Mouse (Mus musculus): ENCODE data around the gene Ssna1.

Ssna1 gene

DNA sequence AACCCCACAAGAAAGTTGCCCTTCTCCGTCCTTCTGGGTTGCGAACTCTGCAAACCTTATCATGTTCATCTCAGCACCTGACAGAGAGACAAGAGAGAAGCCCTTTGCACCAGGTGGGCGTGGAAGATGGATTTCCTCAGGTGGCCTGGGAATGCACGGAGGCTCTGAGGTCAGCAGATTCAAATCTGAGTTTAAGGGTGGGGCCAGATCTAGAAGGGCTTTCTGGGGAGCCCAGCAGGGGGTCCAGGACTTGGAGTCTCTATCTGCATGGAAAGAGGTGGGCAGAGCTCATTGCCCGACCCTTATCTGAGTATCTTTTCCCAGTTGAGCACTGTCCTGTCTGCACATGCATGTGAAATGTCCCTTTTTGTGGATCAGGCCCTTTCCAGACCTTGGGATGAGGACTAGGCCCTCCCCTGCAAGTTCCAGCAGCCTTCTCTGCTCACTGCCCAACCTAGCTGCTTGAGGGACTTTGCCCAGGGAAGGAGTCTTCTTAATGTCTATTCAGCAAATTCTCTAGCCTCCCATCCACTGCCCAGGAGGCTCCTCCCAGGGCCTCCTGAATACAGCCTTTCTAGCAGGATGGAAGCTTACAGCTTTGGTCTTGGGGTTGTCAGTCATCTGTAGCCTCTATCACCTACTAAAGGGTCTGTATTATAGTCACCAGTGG is 37.6 kb downstream of the Ssna1 start:
- ChIA-PET POLR2A (interaction anchor here in 3 of 4 experiments (0.6 to 75.9 kb wide), 7 partner anchors 4 to 24 kb away, joined by 3 to 2347 read pairs (median 1600); partner anchors contain the start of genes Tubb4b (in 3 of the 3), AL732309.1 (in 2 of the 3), Anapc2 (in 2 of the 3) and Cysrt1 (in 2 of the 3)), CTCF (interaction anchor here in 1 of 4 experiments (1.3 kb wide), 1 partner anchor 14 kb away, joined by 4 read pairs; no protein-coding TSS in a partner anchor)

DNA sequence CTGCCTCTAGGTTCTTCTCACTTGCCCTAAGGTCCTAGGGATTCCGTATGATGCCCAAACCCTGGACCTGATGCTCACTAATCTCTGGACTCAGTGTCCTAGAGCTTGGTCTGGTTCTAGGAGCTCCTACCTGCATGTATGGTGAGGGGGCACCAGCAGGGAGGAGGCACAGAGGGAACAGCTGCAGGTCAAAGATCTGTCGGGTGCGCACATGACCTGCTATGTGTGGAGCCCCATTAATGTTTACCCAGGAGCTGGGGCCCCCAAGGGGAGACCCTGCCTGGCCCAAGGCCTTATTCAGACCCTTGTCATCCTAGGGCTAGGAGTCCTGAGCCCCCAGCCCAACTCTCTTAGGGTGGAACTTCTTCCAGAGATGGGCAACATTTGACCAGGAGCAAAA is 38.2 kb downstream of the Ssna1 start, which contains the start of gene Slc34a3:
TSS of gene Slc34a3 (minus strand) at position 315 of the 400 bp plus-strand sequence.
- ChIA-PET POLR2A (interaction anchor here in 3 of 4 experiments (0.7 to 75.9 kb wide), 7 partner anchors 5 to 40 kb away, joined by 3 to 2347 read pairs (median 1600); partner anchors contain the start of genes Tubb4b (in 3 of the 3), AL732309.1 (in 2 of the 3), Anapc2 (in 2 of the 3) and Cysrt1 (in 2 of the 3)), CTCF (no interaction called here)

DNA sequence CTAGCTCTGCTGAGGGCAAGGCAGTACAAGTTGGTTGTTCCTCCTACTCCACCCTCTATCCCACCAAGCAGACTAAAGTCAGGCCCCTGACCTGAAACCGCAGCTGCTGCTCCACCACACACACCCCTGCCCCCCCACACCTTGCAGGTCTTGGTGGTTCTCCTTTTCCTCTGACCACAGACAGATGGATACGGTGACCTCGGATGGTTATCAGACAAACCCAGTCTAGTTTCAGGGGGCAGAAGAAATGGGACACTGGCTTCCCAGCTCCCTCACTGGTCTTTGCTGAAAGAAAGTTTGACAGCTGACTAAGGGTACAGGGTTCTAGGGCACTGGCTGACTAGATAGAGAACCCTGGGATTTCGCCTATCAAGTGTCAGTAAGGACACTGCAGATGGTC is 38.8 kb downstream of the Ssna1 start:
- POLR2A ChIA-PET = interaction anchor here in 3 of 4 experiments (0.7 to 75.9 kb wide), 7 partner anchors 6 to 160 kb away, joined by 4 to 2347 read pairs (median 1600); partner anchors contain the start of genes AL732309.1 (in 2 of the 3), Anapc2 (in 2 of the 3), Cysrt1 (in 2 of the 3) and Fam166a (in 2 of the 3)
- CTCF ChIA-PET = interaction anchor here in 2 of 4 experiments (0.5 to 0.6 kb wide), 2 partner anchors 41 to 184 kb away, joined by 3 to 11 read pairs; no protein-coding TSS in a partner anchor

DNA sequence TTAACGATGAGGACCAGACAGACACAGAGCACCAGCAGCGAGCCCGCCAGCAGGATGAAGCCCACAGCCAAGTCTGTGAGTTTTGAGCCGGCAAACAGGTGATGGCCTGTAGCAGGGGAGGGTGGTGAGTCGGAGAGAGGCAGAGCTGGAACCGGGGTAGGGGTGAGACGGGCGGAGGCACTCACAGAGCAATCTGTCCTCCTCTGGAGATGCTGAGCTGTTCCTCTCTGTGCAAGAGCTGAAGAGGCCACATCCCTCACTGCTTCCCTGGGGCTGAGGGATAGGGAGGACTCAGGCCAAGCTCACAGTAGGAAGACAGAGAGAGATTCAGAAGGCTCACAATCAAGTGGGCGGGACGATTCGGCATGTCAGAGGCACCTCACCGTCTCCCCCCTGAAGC is 41.2 kb downstream of the Ssna1 start:
- ChIA-PET CTCF (interaction anchor here in 2 of 4 experiments (0.7 to 5.3 kb wide), 5 partner anchors 10 to 62 kb away, joined by 3 to 54 read pairs (median 5); partner anchors contain the start of genes Cysrt1 (in 1 of the 2), Rnf208 (in 1 of the 2) and Tmem203 (in 1 of the 2)), POLR2A (interaction anchor here (0.5 to 75.9 kb wide), 14 partner anchors 4 to 296 kb away, joined by 3 to 2347 read pairs (median 6); partner anchors contain the start of genes Cysrt1 (in 3 of the 4), Rnf208 (in 3 of the 4), AL732309.1 (in 2 of the 4) and Anapc2 (in 2 of the 4))

DNA sequence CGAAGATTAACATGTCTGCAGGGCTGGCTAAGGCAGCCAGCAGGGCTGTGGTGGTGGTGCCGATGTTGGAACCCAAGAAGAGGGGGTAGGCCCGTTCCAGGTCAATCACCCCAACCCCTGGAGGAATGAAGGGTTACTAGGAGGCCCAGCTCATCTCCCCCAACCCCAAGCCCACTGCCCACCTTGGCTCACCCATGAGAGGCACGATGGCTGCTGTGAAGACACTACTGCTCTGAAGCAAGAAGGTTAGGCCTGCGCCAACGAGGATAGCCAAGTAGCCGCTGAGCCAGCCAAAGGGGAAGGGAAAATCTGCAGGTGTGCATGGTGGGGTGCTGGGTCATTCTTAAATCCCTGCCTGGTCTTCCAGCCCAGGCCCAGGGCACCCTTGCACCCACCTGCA is 41.7 kb downstream of the Ssna1 start:
- CTCF ChIA-PET = interaction anchor here in 2 of 4 experiments (0.6 to 5.3 kb wide), 6 partner anchors 11 to 205 kb away, joined by 4 to 54 read pairs (median 14); partner anchors contain the start of genes Cysrt1 (in 1 of the 2), Rnf208 (in 1 of the 2), Tmem203 (in 1 of the 2) and Tor4a (in 1 of the 2)

DNA sequence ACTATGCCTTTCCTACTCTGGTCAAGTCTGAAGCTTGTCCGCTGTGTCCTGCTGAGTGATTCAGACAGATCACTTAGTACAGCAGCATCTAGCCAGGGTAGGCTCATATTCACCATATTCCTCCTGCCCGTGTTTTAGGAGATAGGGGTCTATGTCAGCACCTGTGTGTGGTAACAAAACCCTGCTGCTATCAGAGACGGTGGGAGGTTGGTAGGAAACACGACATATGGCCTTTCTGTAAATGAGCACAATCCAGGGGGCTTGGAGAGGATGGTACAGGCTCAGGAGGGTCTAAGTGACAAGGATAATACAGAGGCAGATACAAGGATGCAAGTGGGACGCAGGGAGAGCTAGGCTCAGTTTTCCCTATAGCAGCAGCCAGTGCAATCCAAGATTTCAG is 42.7 kb downstream of the Ssna1 start:
- ChIA-PET CTCF (interaction anchor here (1.1 to 5.3 kb wide), 12 partner anchors 10 to 171 kb away, joined by 4 to 54 read pairs (median 12); partner anchors contain the start of genes AL732309.1 (in 1 of the 4), Cysrt1 (in 1 of the 4), Fam166a (in 1 of the 4) and Nrarp (in 1 of the 4)), POLR2A (interaction anchor here in 3 of 4 experiments (0.6 to 75.9 kb wide), 11 partner anchors 2 to 322 kb away, joined by 3 to 2347 read pairs (median 10); partner anchors contain the start of genes AL732309.1 (in 2 of the 3), Anapc2 (in 2 of the 3), Cysrt1 (in 2 of the 3) and Fam166a (in 2 of the 3))

More for the DNA sequence above, 41.7 kb downstream of the Ssna1 start:
- POLR2A ChIA-PET = interaction anchor here (0.5 to 75.9 kb wide), 13 partner anchors 3 to 137 kb away, joined by 3 to 2347 read pairs (median 7); partner anchors contain the start of genes Cysrt1 (in 3 of the 4), Rnf208 (in 3 of the 4), AL732309.1 (in 2 of the 4) and Anapc2 (in 2 of the 4)

DNA sequence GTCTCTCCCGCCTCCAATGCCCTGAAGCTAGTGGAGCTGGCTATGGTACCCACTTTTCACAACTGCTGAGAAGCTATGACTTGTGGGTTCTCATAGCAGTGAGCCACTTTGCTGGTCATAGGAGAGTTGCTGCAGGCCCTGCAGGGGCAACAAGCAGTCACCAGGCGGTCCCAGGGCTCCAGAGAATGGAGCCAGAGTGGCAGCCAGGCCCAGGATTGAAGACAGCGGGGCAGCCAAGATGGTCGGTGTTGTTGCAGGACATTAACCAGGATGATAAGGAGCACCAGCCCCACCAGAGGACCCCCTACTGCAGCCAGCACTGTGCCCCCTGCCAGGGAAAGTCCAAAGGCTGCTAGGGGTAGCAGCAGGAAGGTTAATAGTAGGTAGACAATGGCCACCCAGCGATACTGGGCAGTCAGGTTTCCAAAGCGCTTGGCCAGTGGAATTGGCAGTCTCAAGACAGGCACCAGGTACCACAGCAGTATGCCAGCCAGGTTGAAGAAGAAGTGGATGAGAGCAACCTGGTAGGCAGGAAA is 43.2 kb downstream of the Ssna1 start:
- ChIA-PET POLR2A (interaction anchor here (0.6 to 75.9 kb wide), 36 partner anchors 2 to 295 kb away, joined by 3 to 2347 read pairs (median 4); partner anchors contain the start of genes Tprn (in 4 of the 4), AL732309.1 (in 3 of the 4), Tmem203 (in 3 of the 4) and Tor4a (in 3 of the 4)), CTCF (interaction anchor here (0.5 to 5.3 kb wide), 87 partner anchors 8 to 294 kb away, joined by 3 to 54 read pairs (median 5); partner anchors contain the start of genes Tor4a (in 4 of the 4), AL732309.1 (in 3 of the 4), Cysrt1 (in 3 of the 4) and Nrarp (in 3 of the 4))

DNA sequence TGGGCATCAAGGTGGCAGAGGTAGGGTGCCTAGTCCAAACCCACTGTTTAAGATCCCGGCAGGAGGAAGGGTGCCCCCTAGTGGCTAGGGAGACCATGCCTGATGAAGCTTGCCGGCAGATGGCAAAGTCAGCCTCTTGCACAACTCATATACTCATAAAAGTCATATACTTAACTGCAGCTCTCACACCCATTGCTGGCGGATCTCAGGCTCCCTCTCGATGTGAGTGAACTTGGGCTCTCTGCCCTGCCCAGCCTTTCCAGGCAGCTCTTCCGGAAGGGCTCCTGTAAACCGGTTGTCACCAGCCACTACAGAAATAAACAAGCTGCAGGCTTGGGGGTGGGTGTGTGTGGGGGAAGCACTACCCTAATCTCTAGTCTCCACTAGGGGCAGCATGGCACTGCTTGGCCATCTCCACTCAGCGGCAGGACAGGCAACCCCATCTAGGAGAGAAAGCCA is 43.8 kb downstream of the Ssna1 start:
- CTCF ChIA-PET = interaction anchor here (0.5 to 5.3 kb wide), 103 partner anchors 8 to 1231 kb away, joined by 3 to 54 read pairs (median 4); partner anchors contain the start of genes AL732309.1 (in 4 of the 4), Ssna1 (in 4 of the 4), Tor4a (in 4 of the 4) and Anapc2 (in 3 of the 4)

DNA sequence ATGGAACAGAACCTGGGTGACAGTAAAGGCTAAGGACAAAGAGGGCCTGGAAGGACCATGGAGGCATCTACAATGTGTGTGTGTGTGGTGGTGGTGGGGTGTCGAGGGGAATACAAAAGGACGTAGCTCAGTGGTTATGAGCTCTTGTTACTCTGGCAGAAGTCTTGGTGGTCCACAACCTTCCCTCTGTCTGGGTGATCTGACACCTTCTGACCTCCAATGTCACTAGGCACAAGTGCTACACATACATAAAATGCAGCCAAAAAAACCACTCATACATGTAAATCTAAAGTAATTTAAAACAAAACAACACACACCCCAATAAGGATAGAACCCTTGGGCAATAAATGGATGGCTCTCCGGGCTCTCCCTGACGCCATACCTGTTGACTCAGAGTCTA is 44.8 kb downstream of the Ssna1 start:
- CTCF ChIA-PET = interaction anchor here (0.6 to 5.3 kb wide), 31 partner anchors 9 to 269 kb away, joined by 3 to 54 read pairs (median 7); partner anchors contain the start of genes Cysrt1 (in 3 of the 4), Rnf208 (in 3 of the 4), AL732309.1 (in 2 of the 4) and Rnf224 (in 2 of the 4)
- POLR2A ChIA-PET = interaction anchor here (0.5 to 75.9 kb wide), 34 partner anchors 0 to 1325 kb away, joined by 3 to 2347 read pairs (median 4); partner anchors contain the start of genes AL732309.1 (in 3 of the 4), Stpg3 (in 3 of the 4), Tmem203 (in 3 of the 4) and Anapc2 (in 2 of the 4)

More for the DNA sequence above, 43.8 kb downstream of the Ssna1 start:
- POLR2A ChIA-PET = interaction anchor here (0.7 to 75.9 kb wide), 41 partner anchors 1 to 1324 kb away, joined by 3 to 2347 read pairs (median 4); partner anchors contain the start of genes Tprn (in 4 of the 4), AL732309.1 (in 3 of the 4), Tmem203 (in 3 of the 4) and Tor4a (in 3 of the 4)

DNA sequence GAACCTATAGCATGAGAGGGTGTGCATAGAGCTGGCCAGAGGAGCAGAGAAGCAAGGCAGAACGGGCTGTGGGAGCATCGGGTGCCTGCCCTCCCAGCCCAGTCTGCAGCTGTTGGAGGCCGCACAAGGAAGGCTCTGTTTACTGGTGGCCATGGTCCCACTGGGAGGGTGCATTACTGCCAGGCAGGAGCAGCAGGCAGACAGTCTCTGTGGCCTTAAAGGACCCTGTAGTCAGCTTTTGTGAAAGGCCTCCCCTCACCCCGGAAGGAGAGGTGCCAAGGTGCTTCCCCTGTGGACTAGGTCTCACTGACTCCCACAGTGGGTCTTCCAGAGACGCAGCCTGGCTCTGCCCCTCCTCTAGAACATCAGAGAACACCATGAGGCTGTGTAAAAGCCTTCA is 45.4 kb downstream of the Ssna1 start:
- POLR2A ChIA-PET = interaction anchor here in 3 of 4 experiments (0.7 to 75.9 kb wide), 23 partner anchors 1 to 292 kb away, joined by 3 to 2347 read pairs (median 6); partner anchors contain the start of genes AL732309.1 (in 3 of the 3), Slc34a3 (in 3 of the 3), Tmem203 (in 3 of the 3) and Tor4a (in 3 of the 3)
- CTCF ChIA-PET = interaction anchor here in 2 of 4 experiments (1.0 to 5.3 kb wide), 8 partner anchors 8 to 200 kb away, joined by 3 to 54 read pairs (median 16); partner anchors contain the start of genes AL732309.1 (in 1 of the 2), Cysrt1 (in 1 of the 2), Fam166a (in 1 of the 2) and Rnf208 (in 1 of the 2)

DNA sequence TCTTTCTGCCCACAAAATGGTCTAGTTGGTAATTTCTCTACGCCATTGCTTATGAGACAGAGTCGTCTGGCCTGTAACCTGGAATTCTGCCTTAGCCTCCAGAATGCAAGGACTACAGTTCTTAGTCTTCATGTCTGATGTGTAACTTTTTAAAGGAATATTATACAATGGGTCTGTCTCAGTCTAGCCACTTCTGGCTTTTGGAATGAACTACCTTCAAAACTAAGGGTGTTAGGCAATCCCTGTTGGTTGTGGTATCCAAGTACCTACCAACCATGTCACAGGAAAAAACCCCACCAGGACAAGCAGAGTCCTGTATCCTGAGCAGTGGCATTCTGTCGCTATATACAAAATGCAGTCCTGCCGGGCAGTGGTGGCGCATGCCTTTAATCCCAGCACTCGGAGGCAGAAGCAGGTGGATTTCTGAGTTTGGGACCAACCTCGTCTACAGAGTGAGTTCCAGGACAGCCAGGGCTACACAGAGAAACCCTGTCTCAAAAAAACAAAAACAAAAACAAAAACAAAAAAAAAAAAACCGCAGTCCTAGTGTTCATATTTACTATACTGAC is 46.3 kb downstream of the Ssna1 start:
- CTCF ChIA-PET = interaction anchor here in 1 of 4 experiments (1.2 to 1.8 kb wide), 5 partner anchors 15 to 356 kb away, joined by 3 to 6 read pairs (median 4); partner anchors contain the start of genes Ajm1 and Nelfb
- POLR2A ChIA-PET = interaction anchor here (0.7 to 75.9 kb wide), 47 partner anchors 2 to 618 kb away, joined by 3 to 2347 read pairs (median 7); partner anchors contain the start of genes AL732309.1 (in 4 of the 4), Tor4a (in 4 of the 4), Nelfb (in 3 of the 4) and Rnf224 (in 3 of the 4)

DNA sequence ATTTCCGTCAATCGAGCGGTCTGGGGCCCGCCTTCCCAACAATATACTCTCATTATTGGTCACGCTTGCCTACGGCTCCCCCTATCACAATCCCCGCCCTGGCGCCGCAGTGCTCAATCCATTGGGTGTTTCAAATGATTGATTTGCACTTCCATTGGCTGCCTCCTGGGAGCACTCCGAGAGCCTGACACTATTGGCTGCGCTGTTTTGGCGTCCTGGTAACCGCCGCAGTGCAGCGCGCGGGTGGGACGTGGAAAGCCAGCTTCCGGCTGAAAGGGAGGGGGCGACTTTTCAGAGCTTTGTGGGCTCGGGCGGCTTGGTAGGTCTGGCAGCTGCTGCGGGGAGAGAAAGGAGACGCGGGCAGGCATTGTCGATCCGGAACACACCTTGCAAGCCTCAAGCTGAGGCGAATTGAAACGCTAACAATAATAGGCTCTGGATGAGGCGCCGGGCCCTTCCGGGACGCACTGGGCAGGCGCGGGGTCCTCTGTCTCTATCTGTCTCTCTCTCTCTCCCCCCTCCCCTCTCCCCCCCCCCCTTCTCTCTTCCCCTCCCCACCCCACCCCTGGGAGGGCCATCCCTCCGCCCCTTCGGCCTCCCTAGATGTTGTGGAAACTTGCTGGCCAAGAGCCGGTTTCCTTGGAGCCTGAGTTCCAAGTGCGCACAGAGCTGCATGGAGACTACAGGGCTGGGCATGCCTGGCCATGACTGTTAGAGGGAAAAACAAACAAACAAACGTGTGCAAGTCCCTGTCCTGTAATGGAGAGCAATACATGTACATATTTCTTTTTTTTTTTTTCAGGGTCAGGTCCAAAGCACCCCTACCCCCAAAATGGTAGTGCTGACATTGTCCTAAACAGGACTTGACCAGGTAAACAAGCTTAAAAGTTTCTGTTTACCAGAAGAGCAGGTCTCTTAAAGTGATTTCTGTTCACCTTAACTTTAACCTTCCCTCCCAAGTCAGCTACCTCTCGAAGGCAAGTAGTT is 47.2 kb downstream of the Ssna1 start:
- POLR2A ChIA-PET = interaction anchor here (0.5 to 75.9 kb wide), 91 partner anchors 9 to 1282 kb away, joined by 3 to 2347 read pairs (median 5); partner anchors contain the start of genes AL732309.1 (in 4 of the 4), Tor4a (in 4 of the 4), Anapc2 (in 3 of the 4) and Nelfb (in 3 of the 4)
- CTCF ChIA-PET = interaction anchor here in 2 of 4 experiments (0.6 to 1.8 kb wide), 12 partner anchors 14 to 357 kb away, joined by 3 to 9 read pairs (median 4); partner anchors contain the start of genes Abca2 (in 1 of the 2), Ajm1 (in 1 of the 2), Cysrt1 (in 1 of the 2) and Nelfb (in 1 of the 2)

DNA sequence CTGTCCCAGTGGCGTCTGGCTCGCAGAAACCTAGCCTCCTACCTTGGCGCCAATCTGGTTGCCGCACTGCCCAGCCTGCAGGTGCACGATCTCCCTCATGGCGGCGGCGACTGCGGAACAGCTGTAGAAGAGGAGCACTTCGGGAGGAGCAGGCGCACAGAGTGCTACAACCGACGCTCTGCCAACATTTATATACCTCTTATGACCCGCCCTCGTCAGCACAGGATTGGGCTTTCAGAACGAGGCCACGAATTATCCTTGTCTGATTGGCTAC is 47.8 kb downstream of the Ssna1 start, which contains the start of gene Tubb4b:
TSS of gene Tubb4b (minus strand) at position 211 of the 274 bp plus-strand sequence.
- CTCF ChIA-PET = interaction anchor here in 2 of 4 experiments (0.6 to 1.8 kb wide), 10 partner anchors 13 to 357 kb away, joined by 3 to 9 read pairs (median 4); partner anchors contain the start of genes Abca2 (in 1 of the 2), Ajm1 (in 1 of the 2), Cysrt1 (in 1 of the 2) and Nelfb (in 1 of the 2)
- POLR2A ChIA-PET = interaction anchor here (0.5 to 75.9 kb wide), 78 partner anchors 10 to 1127 kb away, joined by 3 to 2347 read pairs (median 5); partner anchors contain the start of genes Tor4a (in 4 of the 4), AL732309.1 (in 3 of the 4), Anapc2 (in 3 of the 4) and Nelfb (in 3 of the 4)

Data from embryonic stem cell, embryonic (primary cell).